Mouse (Mus musculus): ENCODE measurements around the gene Lemd2. TPM values are rescaled to one million over a fixed set of nuclear protein-coding genes. Genes with fewer than 3 reads are reported as not detected.

Gene Lemd2
- 31.4 and 43.0 TPM in 2 replicates for polyA plus RNA-seq (2016; fragmentation: Nextera tagmentation; extraction: Ambion mirVana)

DNA sequence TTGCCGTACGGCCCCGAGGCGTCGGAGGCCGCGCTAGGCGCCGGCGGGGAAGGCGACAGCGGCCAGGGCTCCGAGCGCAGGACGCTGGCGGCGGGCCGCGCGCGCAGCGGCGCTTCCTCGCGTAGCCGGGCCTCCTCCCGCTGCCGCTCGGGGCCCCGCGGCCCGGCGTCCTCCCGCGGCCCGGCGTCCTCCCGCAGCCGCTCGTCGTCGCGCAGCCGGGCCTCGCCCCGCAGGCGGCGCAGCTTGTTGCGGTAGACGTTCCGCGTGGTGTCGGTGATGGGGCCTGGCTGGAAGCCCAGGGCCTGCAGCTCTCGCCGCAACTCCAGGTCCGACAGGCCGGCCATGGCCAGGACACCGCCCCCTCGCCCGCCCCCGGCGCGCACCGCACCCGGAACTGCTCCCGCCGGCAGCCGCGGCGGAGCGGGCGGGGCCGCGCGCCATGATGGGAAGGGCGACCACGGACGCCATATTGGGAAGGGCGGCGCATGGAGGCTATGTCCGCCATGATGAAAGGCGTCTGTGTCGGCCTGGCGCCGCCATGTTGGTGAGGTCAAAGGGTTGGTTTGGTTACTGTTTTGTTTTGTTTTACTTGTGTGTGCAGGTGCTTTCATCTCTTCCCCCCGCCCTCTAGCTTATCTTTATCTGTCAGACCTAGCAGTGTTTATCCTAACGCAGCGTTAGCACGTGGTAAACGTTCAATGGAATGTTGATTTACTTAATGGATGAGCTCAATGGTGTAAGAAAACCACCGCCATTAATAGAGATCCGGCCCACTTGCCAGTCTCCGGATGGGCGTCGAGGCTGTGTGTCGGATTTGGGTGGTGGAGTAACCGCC lies at the start of gene Lemd2:
Gene Lemd2, minus strand, starts transcription at position 395 of the 835 bp plus-strand sequence.
- Histone ChIP-seq H3K4me1 (peaks cover 35% of the 10 kb centered on the region), H3K4me2 (replicated peaks) (peak within 1 kb of the TSS; percentile 90)
- 8% methylated on average over 57 of the region's 97 CpGs for WGBS

DNA sequence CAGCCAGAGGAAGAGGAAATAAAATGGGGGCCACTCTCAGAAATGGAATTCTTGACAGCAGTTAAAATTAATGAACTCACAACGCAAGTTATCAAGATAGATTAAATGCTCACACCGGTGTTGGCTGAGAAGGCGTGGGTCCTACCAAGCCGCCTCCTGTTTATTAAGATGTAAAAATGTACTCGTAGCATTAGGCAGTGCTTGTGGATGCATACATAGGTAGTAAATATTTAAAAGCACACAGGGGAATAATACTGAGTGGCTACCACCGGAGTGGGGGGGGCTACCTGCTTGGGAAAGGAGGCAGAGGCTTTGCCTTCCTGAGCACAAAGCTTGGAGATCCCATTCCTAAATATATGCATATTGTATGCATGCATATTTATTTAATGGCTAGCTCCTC lies 46.9 kb upstream of the Lemd2 start:
- Histone ChIP-seq H3K27me3 (no peaks in the 10 kb centered on the region), H3K36me3 (no peaks in the 10 kb centered on the region), H3K9me3 (no peaks in the 10 kb centered on the region), H3K4me3 (no peak overlapping the region), H3K4me1 (peaks cover 7% of the 10 kb centered on the region; the same call in 1 of the 2 replicates), H3K4me2 (replicated peaks) (no peak overlapping the region), H3K9ac (replicated peaks) (no peak overlapping the region), H3K27ac (replicated peaks) (no peak overlapping the region)
- WGBS = 81% methylated on average over 6 of the region's 6 CpGs
- ATAC-seq (ENCODE audit: low FRiP score, low read depth) = no peak

More for the DNA sequence above, at the start of gene Lemd2:
- peak within 1 kb of the TSS; percentile 98 for H3K27ac ChIP-seq (replicated peaks)
- peak within 1 kb of the TSS; percentile 95 for H3K4me3 ChIP-seq
- H3K27me3 ChIP-seq = peaks cover 10% of the 10 kb centered on the region; the same call in 1 of the 2 replicates
- peak; percentile 90 for ATAC-seq (ENCODE audit: low FRiP score, low read depth)
- H3K36me3 ChIP-seq = peaks cover 32% of the 10 kb centered on the region
- 0 out of 2 replicates have a peak, but pooled peaks cover 3% of the 10 kb centered on the region for H3K9me3 ChIP-seq
- peak within 1 kb of the TSS; percentile 99 for H3K9ac ChIP-seq (replicated peaks)

- no peaks in the 10 kb centered on the region for H3K9me3 ChIP-seq
- peaks cover 7% of the 10 kb centered on the region; the same call in 1 of the 2 replicates for H3K4me1 ChIP-seq
- H3K4me2 ChIP-seq (replicated peaks) = no peak overlapping the region
- no peaks in the 10 kb centered on the region for H3K36me3 ChIP-seq
- no peak overlapping the region for H3K4me3 ChIP-seq
- ATAC-seq (ENCODE audit: low FRiP score, low read depth) = no peak
- 27% methylated on average over 4 of the region's 4 CpGs for WGBS
- no peak overlapping the region for H3K9ac ChIP-seq (replicated peaks)
- H3K27ac ChIP-seq (replicated peaks) = no peak overlapping the region
- H3K27me3 ChIP-seq = no peaks in the 10 kb centered on the region
Measured at GRCm38 (mm10) chr17:27250461-27250860, 46.2 kb upstream of the Lemd2 start.

DNA sequence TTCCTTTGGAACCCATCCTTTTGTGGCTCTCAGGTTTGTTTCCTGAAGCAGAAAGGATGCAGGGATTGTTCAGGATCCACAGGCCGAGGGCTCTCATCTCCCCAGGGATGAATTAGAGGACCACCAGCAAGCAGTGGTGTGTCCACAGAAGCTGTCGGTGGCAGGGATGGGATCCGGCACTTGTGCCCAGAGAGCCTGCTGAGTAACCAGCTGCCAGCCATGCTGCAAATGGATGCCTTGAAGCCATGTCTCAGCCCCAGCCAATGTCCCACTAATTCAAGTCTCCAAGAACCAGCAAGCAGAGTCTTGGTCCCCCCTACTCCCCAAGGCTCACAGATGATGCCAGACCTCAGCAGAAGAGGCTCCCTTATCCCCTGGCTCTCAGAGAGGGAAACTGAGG lies 44.8 kb upstream of the Lemd2 start:
- peaks cover 5% of the 10 kb centered on the region; the same call in 1 of the 2 replicates for H3K4me1 ChIP-seq

DNA sequence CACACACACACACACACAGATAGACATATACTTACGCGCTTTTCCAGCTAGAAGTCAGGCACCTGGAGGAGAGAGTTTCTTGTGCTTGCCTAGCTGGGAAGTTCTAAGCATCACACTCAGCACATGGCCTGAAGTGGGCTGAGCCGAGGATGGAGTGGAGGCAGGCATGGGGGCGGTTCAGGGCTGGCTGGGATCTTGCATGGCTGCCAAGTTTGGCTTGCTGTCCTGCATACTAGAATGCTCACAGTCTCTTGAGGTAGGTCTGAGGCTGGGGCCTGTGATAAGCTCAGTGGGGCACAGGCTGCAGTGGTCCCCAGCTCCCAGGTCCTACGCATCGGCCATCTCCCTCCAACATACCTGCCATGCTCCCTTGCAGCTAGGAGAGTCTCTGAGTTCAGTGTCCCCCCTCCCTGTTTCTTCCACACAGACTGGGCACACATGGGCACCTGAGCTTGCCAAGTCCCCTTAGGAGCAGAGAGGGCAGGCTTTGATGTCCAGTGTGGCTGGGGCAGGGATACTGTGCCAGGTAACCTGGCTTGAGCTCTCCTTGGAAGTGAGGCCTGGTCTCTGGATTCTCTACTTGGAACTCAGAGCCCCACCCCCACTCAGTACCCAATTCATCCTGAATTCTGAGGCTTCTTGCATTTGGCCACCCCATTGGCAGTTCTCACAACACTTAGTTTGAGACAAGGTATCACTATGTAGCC lies 43.6 kb upstream of the Lemd2 start:
- Histone ChIP-seq H3K9ac (replicated peaks) (no peak overlapping the region), H3K36me3 (no peaks in the 10 kb centered on the region), H3K4me3 (no peak overlapping the region), H3K4me2 (replicated peaks) (no peak overlapping the region), H3K9me3 (no peaks in the 10 kb centered on the region), H3K27ac (replicated peaks) (no peak overlapping the region), H3K27me3 (no peaks in the 10 kb centered on the region), H3K4me1 (peaks cover 5% of the 10 kb centered on the region; the same call in 1 of the 2 replicates)
- WGBS = 95% methylated on average over 6 of the region's 6 CpGs
- no peak for ATAC-seq (ENCODE audit: low FRiP score, low read depth)

More for the DNA sequence above, 44.8 kb upstream of the Lemd2 start:
- H3K27ac ChIP-seq (replicated peaks) = no peak overlapping the region
- H3K4me3 ChIP-seq = no peak overlapping the region
- no peak overlapping the region for H3K9ac ChIP-seq (replicated peaks)
- 65% methylated on average over 3 of the region's 3 CpGs for WGBS
- H3K36me3 ChIP-seq = no peaks in the 10 kb centered on the region
- ATAC-seq (ENCODE audit: low FRiP score, low read depth) = no peak
- H3K4me2 ChIP-seq (replicated peaks) = no peak overlapping the region
- H3K27me3 ChIP-seq = no peaks in the 10 kb centered on the region
- H3K9me3 ChIP-seq = no peaks in the 10 kb centered on the region

- Histone ChIP-seq H3K4me2 (replicated peaks) (no peak overlapping the region), H3K36me3 (no peaks in the 10 kb centered on the region), H3K27me3 (no peaks in the 10 kb centered on the region), H3K4me3 (no peak overlapping the region), H3K27ac (replicated peaks) (no peak overlapping the region), H3K9ac (replicated peaks) (no peak overlapping the region), H3K4me1 (peaks cover 22% of the 10 kb centered on the region), H3K9me3 (no peaks in the 10 kb centered on the region)
- 77% methylated on average over 10 of the region's 10 CpGs for WGBS
- ATAC-seq (ENCODE audit: low FRiP score, low read depth) = no peak
Measured at GRCm38 (mm10) chr17:27245851-27246381, 41.6 kb upstream of the Lemd2 start.

DNA sequence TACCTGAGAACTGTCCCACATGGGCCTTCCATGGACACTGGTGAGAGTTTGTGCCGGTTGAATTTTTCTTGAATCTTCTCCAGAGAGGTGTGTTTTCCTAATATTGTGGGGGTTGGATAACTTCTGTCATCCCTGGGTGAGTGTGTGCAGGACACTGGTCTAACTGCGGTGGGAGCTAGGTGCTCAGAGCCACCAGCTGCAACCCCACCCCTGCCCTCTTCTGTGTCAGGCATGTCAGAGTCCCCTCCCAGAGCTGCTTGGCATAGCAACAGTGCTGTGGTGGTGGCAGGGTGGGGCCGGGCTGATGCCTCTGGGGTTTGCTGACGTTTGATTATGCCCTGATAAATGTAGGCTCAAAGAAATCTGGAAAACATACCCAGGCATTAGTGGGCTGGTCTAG lies 40.6 kb upstream of the Lemd2 start:
- 83% methylated on average over 4 of the region's 4 CpGs for WGBS
- H3K4me1 ChIP-seq = peaks cover 26% of the 10 kb centered on the region; the same call in 1 of the 2 replicates
- no peak for ATAC-seq (ENCODE audit: low FRiP score, low read depth)

GRCm38 (mm10) chr17:27242194-27243189 lies 38.2 kb upstream of the Lemd2 start:
- Histone ChIP-seq H3K4me3 (no peak overlapping the region), H3K9me3 (no peaks in the 10 kb centered on the region), H3K9ac (replicated peaks) (no peak overlapping the region), H3K27me3 (no peaks in the 10 kb centered on the region), H3K36me3 (no peaks in the 10 kb centered on the region), H3K4me2 (replicated peaks) (no peak overlapping the region), H3K27ac (replicated peaks) (no peak overlapping the region), H3K4me1 (peaks cover 32% of the 10 kb centered on the region)
- 74% methylated on average over 18 of the region's 18 CpGs for WGBS
- no peak for ATAC-seq (ENCODE audit: low FRiP score, low read depth)

More for the DNA sequence above, 40.6 kb upstream of the Lemd2 start:
- no peaks in the 10 kb centered on the region for H3K27me3 ChIP-seq
- H3K4me2 ChIP-seq (replicated peaks) = no peak overlapping the region
- no peaks in the 10 kb centered on the region for H3K36me3 ChIP-seq
- no peaks in the 10 kb centered on the region for H3K9me3 ChIP-seq
- H3K4me3 ChIP-seq = no peak overlapping the region
- no peak overlapping the region for H3K9ac ChIP-seq (replicated peaks)
- H3K27ac ChIP-seq (replicated peaks) = no peak overlapping the region

- Histone ChIP-seq H3K4me3 (no peak overlapping the region), H3K27me3 (no peaks in the 10 kb centered on the region), H3K4me2 (replicated peaks) (no peak overlapping the region), H3K36me3 (no peaks in the 10 kb centered on the region), H3K27ac (replicated peaks) (0 out of 2 replicates have a peak overlapping the region, but pooled peaks have one; percentile 6), H3K9ac (replicated peaks) (no peak overlapping the region), H3K4me1 (peaks cover 32% of the 10 kb centered on the region), H3K9me3 (no peaks in the 10 kb centered on the region)
- WGBS = 32% methylated on average over 15 of the region's 15 CpGs
- ATAC-seq (ENCODE audit: low FRiP score, low read depth) = no peak
Measured at GRCm38 (mm10) chr17:27240556-27241457, 36.5 kb upstream of the Lemd2 start.

DNA sequence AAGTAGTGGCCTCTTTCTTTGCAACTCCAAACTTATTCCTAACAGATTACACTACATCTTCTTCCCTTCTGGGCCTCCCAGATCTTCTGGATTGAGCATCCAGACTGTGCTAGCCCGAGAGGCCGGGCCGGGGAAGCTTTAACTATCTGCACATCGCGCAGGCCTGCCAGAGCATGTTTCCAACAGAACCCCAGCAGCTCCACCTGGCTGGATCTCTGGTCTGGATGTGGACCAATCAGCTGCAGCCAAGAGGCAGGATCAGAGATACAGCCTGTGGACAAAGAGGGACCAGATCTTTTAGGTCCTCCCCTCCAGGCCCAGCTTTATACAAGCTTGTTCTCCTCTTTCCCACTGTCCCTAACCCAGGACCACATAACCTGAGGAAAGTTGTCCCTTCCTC lies 35.7 kb upstream of the Lemd2 start:
- Histone ChIP-seq H3K4me2 (replicated peaks) (no peak overlapping the region), H3K9me3 (no peaks in the 10 kb centered on the region), H3K9ac (replicated peaks) (no peak overlapping the region), H3K4me1 (peaks cover 32% of the 10 kb centered on the region), H3K4me3 (no peak overlapping the region), H3K27me3 (no peaks in the 10 kb centered on the region), H3K27ac (replicated peaks) (0 out of 2 replicates have a peak overlapping the region, but pooled peaks have one; percentile 6), H3K36me3 (no peaks in the 10 kb centered on the region)
- ATAC-seq (ENCODE audit: low FRiP score, low read depth) = no peak
- 93% methylated on average over 5 of the region's 5 CpGs for WGBS
